Mouse (Mus musculus): Measurements from ENCODE around the gene Tmc3.

Gene Tmc3

DNA sequence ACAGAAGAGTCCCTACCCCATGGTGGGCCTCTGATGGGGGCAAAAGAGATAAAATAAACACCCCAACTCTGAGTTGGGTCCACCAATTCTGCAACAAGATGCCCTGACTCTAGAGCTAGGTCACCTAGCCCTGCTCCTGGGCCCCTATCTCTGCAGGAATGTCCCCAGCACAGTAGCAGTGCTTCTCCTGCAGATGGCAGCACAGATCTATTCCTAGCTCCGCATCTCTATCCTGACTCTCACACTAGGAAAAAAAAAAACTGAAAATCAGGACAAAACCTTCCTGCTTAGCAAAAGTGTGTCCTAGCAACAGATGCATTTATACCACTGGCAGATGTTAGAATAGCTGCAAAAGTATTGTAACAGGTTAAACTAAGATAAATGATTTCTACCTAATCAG lies 84.0 kb downstream of the Tmc3 start:
- DNase-seq, result peak; percentile 56 to 80

DNA sequence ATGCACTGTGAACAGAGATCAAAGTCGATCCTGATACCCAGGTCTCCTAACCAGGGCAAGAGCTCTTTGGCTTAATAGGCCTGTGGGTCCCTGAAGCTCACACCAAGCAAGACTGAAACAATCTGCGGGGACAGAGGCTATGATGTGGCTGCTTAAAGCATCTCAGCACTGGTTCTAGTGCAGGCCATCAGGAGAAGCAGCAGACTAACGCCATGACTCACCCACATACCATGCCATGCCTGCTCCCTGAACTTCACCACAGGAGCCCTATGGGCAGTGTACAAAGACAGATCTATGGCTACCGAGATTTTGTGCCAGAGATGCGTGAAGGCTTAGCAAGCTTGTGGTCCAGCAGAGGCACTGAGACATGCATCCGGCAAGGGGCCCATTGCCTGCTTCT lies 86.8 kb downstream of the Tmc3 start:
- no peak for DNase-seq

All from kidney, postnatal 36 days (tissue).